Mouse (Mus musculus): Measurements from ENCODE around the gene Gpn2. TPM values are rescaled to one million over a fixed set of nuclear protein-coding genes. Genes with fewer than 3 reads are reported as not detected.
A peak's percentile ranks its signal among the peaks of the same experiment; 100 is the strongest.

The Gpn2 gene
- polyA plus RNA-seq, 1 experiment: 11.2 TPM

DNA sequence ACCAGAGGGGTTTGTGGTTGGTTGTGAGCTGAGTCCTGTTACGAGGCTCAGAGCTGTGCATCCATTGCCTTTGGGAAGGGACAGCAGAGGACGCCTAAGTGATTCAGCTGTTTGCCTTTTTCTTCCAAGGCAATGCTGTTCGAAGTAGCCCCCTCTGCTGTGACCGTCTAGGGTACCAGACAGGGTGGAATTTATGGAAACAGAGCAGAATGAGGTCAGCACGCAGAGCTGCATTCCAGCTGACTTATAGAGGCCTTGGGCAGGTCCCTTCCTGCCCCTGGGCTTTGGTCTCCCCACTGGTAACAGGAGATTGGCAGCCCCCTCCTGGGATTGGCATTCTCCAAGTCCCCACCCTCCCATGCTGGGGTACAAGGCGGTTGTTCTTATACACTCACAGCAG, 20.7 kb downstream of the Gpn2 start:
- Histone ChIP-seq H3K4me1 (ENCODE audit: control insufficient read depth, insufficient read depth, low read length) (peaks cover 3% of the 10 kb centered on the region; the same call in 1 of the 2 replicates), H3K4me3 (ENCODE audit: insufficient read depth, low read length) (no peak overlapping the region), H3K27ac (ENCODE audit: insufficient read depth, low read depth, low read length) (no peak overlapping the region)
- no peak for TF ChIP-seq CTCF (IDR thresholded peaks at IDR 0.05; ENCODE audit: low read depth, low read length)
- no peak for TF ChIP-seq POLR2A (IDR thresholded peaks at IDR 0.05; ENCODE audit: borderline replicate concordance, low read depth, low read length)

DNA sequence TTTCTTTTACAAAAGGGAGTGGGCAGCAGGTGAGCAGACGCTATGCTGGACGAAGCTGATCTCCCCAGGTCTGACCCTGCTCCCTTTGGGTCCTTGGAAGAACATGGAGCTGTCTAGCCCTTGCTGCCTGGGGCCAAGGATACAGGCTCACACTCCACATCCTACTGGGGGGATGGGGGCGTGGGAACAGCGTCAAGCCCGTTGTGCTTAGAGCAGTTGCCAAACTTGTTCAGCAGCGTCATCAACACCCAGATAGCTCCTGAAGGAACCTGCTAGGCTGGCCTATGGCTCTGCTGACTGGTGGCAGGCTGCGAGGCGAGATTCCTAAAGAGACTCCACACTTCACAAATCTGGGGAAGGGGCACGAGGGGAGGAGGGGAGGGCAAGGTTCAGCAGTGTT, 21.2 kb downstream of the Gpn2 start:
- no peak overlapping the region for H3K4me3 ChIP-seq (ENCODE audit: insufficient read depth, low read length)
- H3K27ac ChIP-seq (ENCODE audit: insufficient read depth, low read depth, low read length): no peak overlapping the region
- no peaks in the 10 kb centered on the region; the same call in 1 of the 2 replicates for H3K4me1 ChIP-seq (ENCODE audit: control insufficient read depth, insufficient read depth, low read length)
- TF ChIP-seq POLR2A (IDR thresholded peaks at IDR 0.05; ENCODE audit: borderline replicate concordance, low read depth, low read length) (no peak), CTCF (IDR thresholded peaks at IDR 0.05; ENCODE audit: low read depth, low read length) (no peak)

DNA sequence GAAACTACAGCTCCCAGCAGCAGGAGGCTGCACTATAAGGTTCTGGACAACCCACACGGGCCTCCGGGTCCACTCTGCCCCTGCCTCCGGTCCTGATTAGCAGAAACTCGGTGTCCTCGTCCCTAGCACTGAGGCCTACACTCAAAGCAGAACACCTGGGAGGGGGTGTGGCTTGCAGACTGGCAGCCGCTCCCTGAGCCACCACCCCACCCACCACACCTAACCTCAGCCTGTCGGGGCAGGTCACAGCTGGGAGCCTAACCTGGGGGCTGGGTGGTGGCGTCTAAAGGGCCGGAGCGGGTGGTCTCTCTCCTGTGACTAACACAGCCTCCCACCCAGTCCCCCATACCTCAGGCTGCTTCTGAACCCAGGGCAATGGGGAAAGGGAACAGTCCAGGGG, 23.1 kb downstream of the Gpn2 start:
- TF ChIP-seq POLR2A (IDR thresholded peaks at IDR 0.05; ENCODE audit: borderline replicate concordance, low read depth, low read length): no peak
- no peak for TF ChIP-seq CTCF (IDR thresholded peaks at IDR 0.05; ENCODE audit: low read depth, low read length)
- H3K27ac ChIP-seq (ENCODE audit: insufficient read depth, low read depth, low read length): no peak overlapping the region
- H3K4me1 ChIP-seq (ENCODE audit: control insufficient read depth, insufficient read depth, low read length): peaks cover 2% of the 10 kb centered on the region; the same call in 1 of the 2 replicates
- no peak overlapping the region for H3K4me3 ChIP-seq (ENCODE audit: insufficient read depth, low read length)

DNA sequence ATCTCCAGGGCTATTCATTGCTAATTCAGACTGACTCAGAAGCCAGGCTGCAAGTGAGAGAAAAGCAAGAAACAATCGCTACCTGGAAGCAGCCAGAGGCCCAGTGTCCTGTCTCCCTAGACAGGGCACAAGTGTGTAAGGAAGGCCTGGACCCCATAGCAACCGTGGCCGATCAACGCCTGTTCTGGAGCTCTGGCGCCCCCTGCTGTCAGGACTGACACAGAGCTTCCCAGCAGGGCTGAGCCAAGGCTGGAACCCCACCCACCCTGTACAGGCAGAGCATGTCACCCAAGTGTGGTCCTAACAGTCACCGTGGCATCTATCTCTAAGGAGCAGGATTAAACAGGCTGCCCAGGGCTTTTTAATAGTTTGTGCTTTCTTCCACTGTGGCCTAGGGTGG, 25.6 kb downstream of the Gpn2 start:
- no peak overlapping the region for H3K4me3 ChIP-seq (ENCODE audit: insufficient read depth, low read length)
- no peak overlapping the region for H3K27ac ChIP-seq (ENCODE audit: insufficient read depth, low read depth, low read length)
- TF ChIP-seq CTCF (IDR thresholded peaks at IDR 0.05; ENCODE audit: low read depth, low read length) (peak; percentile 83), POLR2A (IDR thresholded peaks at IDR 0.05; ENCODE audit: borderline replicate concordance, low read depth, low read length) (no peak)
- peaks cover 17% of the 10 kb centered on the region for H3K4me1 ChIP-seq (ENCODE audit: control insufficient read depth, insufficient read depth, low read length)

DNA sequence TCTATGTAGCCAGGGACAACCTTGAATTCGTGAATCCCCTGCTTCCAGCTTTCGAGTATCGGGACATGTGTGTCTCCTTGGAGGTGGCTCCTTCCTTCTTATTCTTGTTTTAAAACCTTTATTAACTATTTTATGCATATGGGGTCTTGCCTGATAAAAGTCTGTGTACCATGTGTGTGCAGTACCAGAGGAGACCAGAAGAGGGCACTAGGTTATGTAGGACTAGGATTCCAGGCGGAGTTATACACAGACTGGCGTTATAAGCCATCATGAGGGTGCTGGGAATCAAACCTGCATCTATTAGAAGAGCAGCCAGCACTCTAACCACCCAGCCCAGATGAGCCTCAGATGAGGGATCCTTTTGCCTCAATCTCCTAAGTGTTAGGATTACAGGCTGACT, 27.7 kb downstream of the Gpn2 start:
- Histone ChIP-seq H3K27ac (ENCODE audit: insufficient read depth, low read depth, low read length) (no peak overlapping the region), H3K4me3 (ENCODE audit: insufficient read depth, low read length) (no peak overlapping the region), H3K4me1 (ENCODE audit: control insufficient read depth, insufficient read depth, low read length) (peaks cover 28% of the 10 kb centered on the region)
- TF ChIP-seq CTCF (IDR thresholded peaks at IDR 0.05; ENCODE audit: low read depth, low read length) (no peak), POLR2A (IDR thresholded peaks at IDR 0.05; ENCODE audit: borderline replicate concordance, low read depth, low read length) (no peak)

DNA sequence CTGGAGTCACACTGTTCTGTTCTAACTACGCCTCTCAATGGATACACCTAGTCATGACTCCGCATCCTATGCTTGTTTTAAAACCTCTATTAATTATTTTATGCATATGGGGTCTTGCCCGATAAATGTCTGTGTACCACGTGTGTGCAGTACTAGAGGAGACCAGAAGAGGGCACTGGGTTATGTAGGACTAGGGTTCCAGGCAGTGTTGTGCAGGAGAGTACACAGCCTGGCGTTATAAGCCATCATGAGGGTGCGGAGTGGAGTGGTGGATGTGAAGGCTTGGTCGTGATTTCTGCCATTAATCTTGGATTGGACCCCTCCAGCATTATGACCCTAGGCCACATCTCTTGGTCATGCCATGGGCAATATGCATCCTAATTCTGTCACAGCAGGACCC, 28.3 kb downstream of the Gpn2 start:
- TF ChIP-seq POLR2A (IDR thresholded peaks at IDR 0.05; ENCODE audit: borderline replicate concordance, low read depth, low read length) (no peak), CTCF (IDR thresholded peaks at IDR 0.05; ENCODE audit: low read depth, low read length) (no peak)
- H3K4me1 ChIP-seq (ENCODE audit: control insufficient read depth, insufficient read depth, low read length): peaks cover 28% of the 10 kb centered on the region
- no peak overlapping the region for H3K4me3 ChIP-seq (ENCODE audit: insufficient read depth, low read length)
- no peak overlapping the region for H3K27ac ChIP-seq (ENCODE audit: insufficient read depth, low read depth, low read length)

DNA sequence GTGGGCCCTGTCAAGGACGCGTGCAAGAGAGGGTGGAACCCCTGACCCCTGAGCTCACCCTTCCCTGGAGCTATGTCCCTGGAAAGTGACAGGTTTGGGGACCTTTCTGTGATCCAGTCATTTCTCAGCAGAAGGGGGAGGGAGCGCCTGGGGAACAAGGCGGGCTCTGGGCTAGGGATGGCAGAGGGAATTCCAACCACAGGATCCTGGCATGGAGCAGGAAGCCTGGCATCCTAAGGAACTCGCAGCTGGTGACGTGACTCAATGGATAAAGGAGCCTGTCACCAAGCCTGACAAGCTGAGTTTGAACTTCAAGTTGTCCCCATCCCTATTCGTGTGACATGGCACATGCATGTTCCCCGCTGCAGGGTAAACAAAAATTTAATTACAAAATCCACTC, 28.9 kb downstream of the Gpn2 start:
- TF ChIP-seq POLR2A (IDR thresholded peaks at IDR 0.05; ENCODE audit: borderline replicate concordance, low read depth, low read length): no peak
- no peak for TF ChIP-seq CTCF (IDR thresholded peaks at IDR 0.05; ENCODE audit: low read depth, low read length)
- Histone ChIP-seq H3K27ac (ENCODE audit: insufficient read depth, low read depth, low read length) (no peak overlapping the region), H3K4me1 (ENCODE audit: control insufficient read depth, insufficient read depth, low read length) (peaks cover 28% of the 10 kb centered on the region), H3K4me3 (ENCODE audit: insufficient read depth, low read length) (no peak overlapping the region)

DNA sequence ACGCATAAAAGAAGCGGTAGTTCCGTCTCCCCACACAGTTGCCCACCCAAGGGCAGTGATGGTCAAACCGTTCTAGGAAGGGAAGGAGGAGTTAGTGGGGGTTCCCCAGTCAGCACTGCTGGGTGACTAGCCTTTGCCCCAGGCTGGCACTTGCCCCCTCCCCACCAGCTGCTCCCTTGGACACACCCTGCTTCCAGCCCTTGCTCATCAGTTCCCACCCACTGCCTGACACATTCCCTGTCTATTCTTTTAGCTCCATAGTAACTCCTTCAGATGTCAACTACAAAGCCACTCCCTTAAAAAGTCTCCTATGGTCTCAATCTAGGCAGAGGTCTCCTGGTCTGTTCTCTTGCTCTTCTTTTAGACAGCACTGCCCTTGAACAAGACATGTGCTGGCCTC, 29.7 kb downstream of the Gpn2 start:
- Histone ChIP-seq H3K4me1 (ENCODE audit: control insufficient read depth, insufficient read depth, low read length) (peaks cover 28% of the 10 kb centered on the region), H3K4me3 (ENCODE audit: insufficient read depth, low read length) (no peak overlapping the region), H3K27ac (ENCODE audit: insufficient read depth, low read depth, low read length) (peak overlapping the region; percentile 10; the same call in 1 of the 2 replicates)
- TF ChIP-seq POLR2A (IDR thresholded peaks at IDR 0.05; ENCODE audit: borderline replicate concordance, low read depth, low read length) (no peak), CTCF (IDR thresholded peaks at IDR 0.05; ENCODE audit: low read depth, low read length) (no peak)

DNA sequence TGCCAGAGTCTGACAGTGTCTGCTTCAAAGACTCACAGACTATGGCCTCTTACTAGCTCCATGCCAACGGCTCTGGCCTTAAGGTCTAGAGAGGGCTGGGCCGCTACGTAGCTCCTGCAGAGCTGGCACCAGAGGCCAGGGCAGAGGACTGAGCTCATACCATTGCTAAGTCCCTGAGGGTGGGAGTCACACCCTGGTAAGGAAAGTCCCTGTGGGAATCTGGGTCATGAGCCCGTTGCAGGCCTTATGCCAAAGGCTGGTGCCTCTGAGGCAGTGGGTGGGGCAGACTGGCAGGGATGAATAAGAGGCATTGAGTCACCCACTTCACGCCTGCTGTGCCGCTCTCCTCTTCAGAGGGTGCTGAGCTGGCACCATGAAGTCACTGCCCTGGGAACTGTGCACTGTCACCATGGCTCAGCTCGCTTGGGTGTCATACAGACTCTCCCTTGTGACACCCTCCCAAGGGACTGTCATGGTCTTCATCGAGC, 30.2 kb downstream of the Gpn2 start:
- no peak for TF ChIP-seq POLR2A (IDR thresholded peaks at IDR 0.05; ENCODE audit: borderline replicate concordance, low read depth, low read length)
- TF ChIP-seq CTCF (IDR thresholded peaks at IDR 0.05; ENCODE audit: low read depth, low read length): no peak
- no peak overlapping the region for H3K4me3 ChIP-seq (ENCODE audit: insufficient read depth, low read length)
- peaks cover 28% of the 10 kb centered on the region for H3K4me1 ChIP-seq (ENCODE audit: control insufficient read depth, insufficient read depth, low read length)
- peak overlapping the region; percentile 41; the same call in 1 of the 2 replicates for H3K27ac ChIP-seq (ENCODE audit: insufficient read depth, low read depth, low read length)

DNA sequence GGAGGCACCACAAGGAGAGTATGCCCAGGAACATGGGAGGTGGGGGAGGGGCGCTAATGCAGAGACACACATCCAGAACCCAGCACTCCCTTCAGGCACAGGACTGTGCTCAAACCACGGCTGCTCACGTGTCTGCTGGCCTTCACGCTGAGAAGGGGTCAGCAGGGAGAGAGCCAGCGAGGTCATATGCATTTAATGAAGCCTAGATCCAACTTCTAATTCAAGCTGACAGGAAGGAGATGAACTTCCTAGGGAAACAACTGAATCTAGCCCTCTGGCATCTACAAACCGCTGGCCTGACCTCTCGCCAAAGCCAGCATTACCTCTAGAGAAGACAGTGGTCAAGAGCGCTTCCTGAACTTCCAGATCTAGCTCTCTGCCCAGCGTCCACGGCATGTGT, 31.3 kb downstream of the Gpn2 start:
- TF ChIP-seq CTCF (IDR thresholded peaks at IDR 0.05; ENCODE audit: low read depth, low read length): no peak
- TF ChIP-seq POLR2A (IDR thresholded peaks at IDR 0.05; ENCODE audit: borderline replicate concordance, low read depth, low read length): no peak
- no peak overlapping the region for H3K4me3 ChIP-seq (ENCODE audit: insufficient read depth, low read length)
- H3K27ac ChIP-seq (ENCODE audit: insufficient read depth, low read depth, low read length): no peak overlapping the region
- H3K4me1 ChIP-seq (ENCODE audit: control insufficient read depth, insufficient read depth, low read length): peaks cover 28% of the 10 kb centered on the region

DNA sequence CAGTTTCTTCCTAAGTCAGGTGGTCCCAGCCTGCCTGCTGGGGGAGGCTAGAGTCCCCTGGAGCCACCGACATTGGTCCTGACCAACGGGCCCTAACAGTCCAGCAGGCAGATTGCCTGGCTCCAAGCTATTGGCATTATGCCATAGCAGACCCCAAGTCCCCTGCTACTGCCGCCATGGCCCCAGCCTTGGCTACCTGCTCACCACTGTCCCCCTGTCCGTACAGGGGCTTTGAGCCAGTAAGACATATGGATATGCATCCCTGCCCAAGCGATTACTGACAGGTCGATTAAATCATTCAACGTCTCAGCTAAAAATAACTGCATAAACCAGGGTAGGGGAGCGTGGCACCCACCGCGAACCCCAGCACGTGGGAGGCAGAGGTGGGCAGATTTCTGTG, 33.8 kb downstream of the Gpn2 start:
- Histone ChIP-seq H3K27ac (ENCODE audit: insufficient read depth, low read depth, low read length) (no peak overlapping the region), H3K4me1 (ENCODE audit: control insufficient read depth, insufficient read depth, low read length) (peaks cover 33% of the 10 kb centered on the region), H3K4me3 (ENCODE audit: insufficient read depth, low read length) (no peak overlapping the region)
- no peak for TF ChIP-seq POLR2A (IDR thresholded peaks at IDR 0.05; ENCODE audit: borderline replicate concordance, low read depth, low read length)
- TF ChIP-seq CTCF (IDR thresholded peaks at IDR 0.05; ENCODE audit: low read depth, low read length): no peak

All from bone marrow macrophage, adult 2 months (primary cell).